Mouse (Mus musculus): ENCODE measurements around the gene Sox13. TPM values are rescaled to one million over a fixed set of nuclear protein-coding genes. Genes with fewer than 3 reads are reported as not detected.

Gene Sox13
- polyA plus RNA-seq, 1 experiment from 2014 or later: 12.3 TPM

GRCm38 (mm10) chr1:133421975-133422570 lies 2.1 kb downstream of the Sox13 start:
- Histone ChIP-seq H3K4me3 (ENCODE audit: low read depth, low read length) (peak overlapping the region; percentile 82), H3K27me3 (ENCODE audit: control insufficient read depth, insufficient read depth, low read length) (no peaks in the 10 kb centered on the region), H3K9me3 (ENCODE audit: control insufficient read depth, low read length) (no peaks in the 10 kb centered on the region), H3K36me3 (ENCODE audit: control insufficient read depth, insufficient read depth, low read length) (no peaks in the 10 kb centered on the region), H3K4me2 (ENCODE audit: low read depth) (peak overlapping the region; percentile 91), H3K4me1 (ENCODE audit: control insufficient read depth, insufficient read depth, low read length) (peaks cover 28% of the 10 kb centered on the region), H3K9ac (ENCODE audit: low read length) (peak overlapping the region; percentile 80), H3K27ac (ENCODE audit: low read depth, low read length) (no peak overlapping the region)
- WGBS: 40% methylated on average over 16 of the region's 16 CpGs
- DNase-seq (ENCODE audit: low spot score): no peak
- no peak for ATAC-seq (ENCODE audit: insufficient read depth, low FRiP score, low TSS enrichment)

- no peaks in the 10 kb centered on the region for H3K36me3 ChIP-seq (ENCODE audit: control insufficient read depth, insufficient read depth, low read length)
- 26% methylated on average over 2 of the region's 2 CpGs for WGBS
- H3K27me3 ChIP-seq (ENCODE audit: control insufficient read depth, insufficient read depth, low read length): no peaks in the 10 kb centered on the region
- H3K9me3 ChIP-seq (ENCODE audit: control insufficient read depth, low read length): no peaks in the 10 kb centered on the region
- no peak overlapping the region for H3K27ac ChIP-seq (ENCODE audit: low read depth, low read length)
- H3K4me2 ChIP-seq (ENCODE audit: low read depth): no peak overlapping the region
- DNase-seq (ENCODE audit: low spot score): no peak
- H3K4me3 ChIP-seq (ENCODE audit: low read depth, low read length): no peak overlapping the region
- H3K9ac ChIP-seq (ENCODE audit: low read length): no peak overlapping the region
- ATAC-seq (ENCODE audit: insufficient read depth, low FRiP score, low TSS enrichment): no peak
- H3K4me1 ChIP-seq (ENCODE audit: control insufficient read depth, insufficient read depth, low read length): peaks cover 28% of the 10 kb centered on the region
These were observed 3.1 kb downstream of the Sox13 start for GRCm38 (mm10) chr1:133421061-133421460.

DNA sequence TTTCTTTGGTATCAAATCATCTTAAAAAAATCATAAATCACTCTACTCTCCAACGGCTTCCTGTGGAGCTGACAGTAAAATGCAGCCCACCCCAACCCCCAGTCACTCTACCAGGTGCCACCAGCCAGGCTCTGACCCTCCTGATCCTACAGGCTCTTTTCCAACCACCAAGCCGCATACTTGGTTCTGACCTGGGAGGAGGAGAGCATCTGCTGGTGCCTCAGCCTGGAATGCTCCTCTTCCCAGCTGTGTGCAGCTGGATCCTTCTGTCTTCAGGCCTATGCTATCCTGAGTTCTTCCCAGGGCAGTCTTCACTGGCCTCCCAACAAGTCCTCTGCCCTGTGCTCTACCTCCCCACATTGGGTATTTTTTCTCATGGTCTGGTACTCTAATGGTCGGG lies 3.7 kb downstream of the Sox13 start:
- Histone ChIP-seq H3K9ac (ENCODE audit: low read length) (no peak overlapping the region), H3K27ac (ENCODE audit: low read depth, low read length) (no peak overlapping the region), H3K36me3 (ENCODE audit: control insufficient read depth, insufficient read depth, low read length) (no peaks in the 10 kb centered on the region), H3K4me2 (ENCODE audit: low read depth) (no peak overlapping the region), H3K4me1 (ENCODE audit: control insufficient read depth, insufficient read depth, low read length) (peaks cover 28% of the 10 kb centered on the region), H3K9me3 (ENCODE audit: control insufficient read depth, low read length) (no peaks in the 10 kb centered on the region), H3K4me3 (ENCODE audit: low read depth, low read length) (no peak overlapping the region), H3K27me3 (ENCODE audit: control insufficient read depth, insufficient read depth, low read length) (no peaks in the 10 kb centered on the region)
- DNase-seq (ENCODE audit: low spot score): no peak
- 48% methylated on average over 3 of the region's 3 CpGs for WGBS
- no peak for ATAC-seq (ENCODE audit: insufficient read depth, low FRiP score, low TSS enrichment)

DNA sequence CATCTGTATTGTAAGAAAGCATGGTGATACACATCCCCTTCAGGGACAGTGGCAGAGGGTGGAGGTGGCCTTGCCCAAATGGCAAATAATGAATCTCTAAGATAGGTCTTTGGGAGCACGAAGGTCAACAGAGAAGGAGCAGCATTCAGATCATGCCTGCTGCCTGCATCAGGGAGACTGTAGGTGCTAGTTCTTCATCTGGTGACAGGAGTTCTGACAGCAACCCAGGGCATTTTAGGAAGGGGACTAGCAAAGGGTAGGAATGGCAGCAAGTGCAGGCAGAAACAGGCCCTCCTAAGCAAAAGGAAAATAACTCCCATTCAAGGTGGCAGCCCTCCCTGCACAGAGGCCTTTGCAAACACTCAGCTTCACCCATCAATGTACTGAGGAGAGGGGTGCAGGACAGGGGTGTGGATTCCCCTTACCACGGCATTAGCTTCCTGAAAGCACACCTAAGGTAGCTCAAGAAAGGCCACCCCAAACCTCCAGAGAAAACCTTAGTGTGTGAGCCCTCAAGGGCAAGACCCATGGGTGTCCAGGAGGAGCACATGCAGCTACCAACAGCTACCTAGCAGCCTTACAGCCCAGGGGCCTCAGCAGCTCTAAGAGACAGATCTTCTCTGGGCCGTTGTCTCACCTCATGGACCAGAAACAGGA lies 4.9 kb downstream of the Sox13 start:
- DNase-seq (ENCODE audit: low spot score) (no peak), ATAC-seq (ENCODE audit: insufficient read depth, low FRiP score, low TSS enrichment) (no peak)
- Histone ChIP-seq H3K9me3 (ENCODE audit: control insufficient read depth, low read length) (no peaks in the 10 kb centered on the region), H3K4me1 (ENCODE audit: control insufficient read depth, insufficient read depth, low read length) (peaks cover 28% of the 10 kb centered on the region), H3K27me3 (ENCODE audit: control insufficient read depth, insufficient read depth, low read length) (no peaks in the 10 kb centered on the region), H3K4me2 (ENCODE audit: low read depth) (no peak overlapping the region), H3K9ac (ENCODE audit: low read length) (no peak overlapping the region), H3K4me3 (ENCODE audit: low read depth, low read length) (no peak overlapping the region), H3K36me3 (ENCODE audit: control insufficient read depth, insufficient read depth, low read length) (no peaks in the 10 kb centered on the region), H3K27ac (ENCODE audit: low read depth, low read length) (no peak overlapping the region)
- WGBS: 72% methylated on average over 3 of the region's 3 CpGs

DNA sequence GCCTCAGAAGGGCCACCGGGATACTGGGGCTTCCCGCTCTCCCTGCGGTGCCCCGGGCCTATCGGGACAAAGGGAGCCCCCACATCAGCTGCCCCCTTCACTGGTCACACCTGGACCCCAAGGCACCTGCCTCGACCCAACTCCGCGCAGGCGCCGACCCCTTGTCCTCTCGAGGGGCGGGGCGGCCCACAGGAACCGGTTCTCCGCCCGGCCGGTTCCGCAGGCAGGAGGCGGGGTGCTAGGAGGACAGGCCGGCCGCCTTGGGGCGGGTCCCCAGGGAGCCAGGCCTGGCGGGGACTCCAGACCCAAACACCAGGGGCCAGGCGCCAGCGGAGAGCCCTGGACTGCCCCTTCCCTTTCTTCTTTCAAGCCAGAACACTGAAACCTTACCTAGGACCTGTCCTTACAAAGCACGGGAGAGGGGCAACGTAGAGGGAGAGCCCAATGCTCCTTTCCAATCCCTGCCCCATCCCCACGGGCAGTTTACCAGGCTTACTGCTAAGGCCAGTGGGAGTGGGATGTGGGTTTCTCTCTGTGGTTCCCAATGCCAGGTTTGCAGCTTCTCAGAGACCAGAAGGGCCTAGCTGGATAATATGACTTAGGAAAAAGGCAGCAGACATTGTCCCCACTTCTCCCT lies 5.9 kb downstream of the Sox13 start:
- peak overlapping the region; percentile 15 for H3K4me3 ChIP-seq (ENCODE audit: low read depth, low read length)
- H3K27ac ChIP-seq (ENCODE audit: low read depth, low read length): no peak overlapping the region
- peak overlapping the region; percentile 53 for H3K9ac ChIP-seq (ENCODE audit: low read length)
- H3K9me3 ChIP-seq (ENCODE audit: control insufficient read depth, low read length): no peaks in the 10 kb centered on the region
- DNase-seq (ENCODE audit: low spot score) (no peak), ATAC-seq (ENCODE audit: insufficient read depth, low FRiP score, low TSS enrichment) (0 out of 2 replicates have a peak, but pooled peaks have one; percentile 14)
- H3K4me2 ChIP-seq (ENCODE audit: low read depth): peak overlapping the region; percentile 36
- WGBS: 16% methylated on average over 28 of the region's 28 CpGs
- peaks cover 32% of the 10 kb centered on the region for H3K4me1 ChIP-seq (ENCODE audit: control insufficient read depth, insufficient read depth, low read length)
- H3K36me3 ChIP-seq (ENCODE audit: control insufficient read depth, insufficient read depth, low read length): no peaks in the 10 kb centered on the region
- no peaks in the 10 kb centered on the region for H3K27me3 ChIP-seq (ENCODE audit: control insufficient read depth, insufficient read depth, low read length)

DNA sequence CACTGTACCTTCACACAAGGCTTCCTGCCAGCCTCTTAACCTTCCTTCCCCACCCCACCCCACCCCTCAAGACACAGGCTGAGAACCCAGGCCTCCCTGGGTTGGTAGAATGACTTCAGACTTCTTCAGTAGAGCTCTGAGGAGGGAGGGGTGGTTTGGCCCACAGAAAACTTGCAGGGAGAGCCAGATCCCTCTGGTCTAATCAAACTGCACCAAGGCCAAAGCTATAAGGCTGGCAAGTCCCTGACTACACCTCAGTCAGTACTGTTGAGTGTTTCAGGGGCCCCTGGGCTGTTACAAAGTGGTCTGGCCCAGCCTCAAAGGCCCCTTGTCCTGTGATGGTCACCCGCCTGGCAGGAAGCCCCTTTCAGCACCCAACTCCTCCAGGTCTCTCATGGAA lies 6.6 kb downstream of the Sox13 start:
- Histone ChIP-seq H3K4me1 (ENCODE audit: control insufficient read depth, insufficient read depth, low read length) (peaks cover 32% of the 10 kb centered on the region), H3K9ac (ENCODE audit: low read length) (no peak overlapping the region), H3K27me3 (ENCODE audit: control insufficient read depth, insufficient read depth, low read length) (no peaks in the 10 kb centered on the region), H3K27ac (ENCODE audit: low read depth, low read length) (no peak overlapping the region), H3K4me3 (ENCODE audit: low read depth, low read length) (no peak overlapping the region), H3K36me3 (ENCODE audit: control insufficient read depth, insufficient read depth, low read length) (no peaks in the 10 kb centered on the region), H3K4me2 (ENCODE audit: low read depth) (no peak overlapping the region), H3K9me3 (ENCODE audit: control insufficient read depth, low read length) (no peaks in the 10 kb centered on the region)
- ATAC-seq (ENCODE audit: insufficient read depth, low FRiP score, low TSS enrichment) (no peak), DNase-seq (ENCODE audit: low spot score) (no peak)
- 70% methylated on average over 1 of the region's 1 CpGs for WGBS

DNA sequence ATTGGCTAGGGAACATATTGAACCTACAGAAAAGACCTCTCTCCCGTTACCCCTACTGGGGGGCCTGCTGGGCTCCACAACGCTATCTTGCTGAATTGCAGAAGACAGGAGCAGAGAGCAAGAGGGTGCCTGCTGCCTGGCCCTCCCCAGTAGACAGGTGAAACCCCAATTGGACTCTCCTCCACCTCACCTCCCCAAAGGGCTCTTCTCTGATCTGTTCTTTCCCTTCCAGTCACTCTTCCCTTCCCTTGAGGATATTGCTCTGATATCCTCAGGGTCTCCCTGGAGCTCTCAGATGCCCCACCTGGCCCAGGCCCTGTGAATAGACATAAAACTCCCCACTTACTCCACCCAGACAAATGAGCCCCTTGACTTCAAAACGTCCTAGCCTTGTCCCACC lies 7.1 kb downstream of the Sox13 start:
- WGBS: 70% methylated on average over 3 of the region's 3 CpGs
- DNase-seq (ENCODE audit: low spot score) (no peak), ATAC-seq (ENCODE audit: insufficient read depth, low FRiP score, low TSS enrichment) (no peak)
- H3K27ac ChIP-seq (ENCODE audit: low read depth, low read length): no peak overlapping the region
- H3K4me2 ChIP-seq (ENCODE audit: low read depth): no peak overlapping the region
- H3K9ac ChIP-seq (ENCODE audit: low read length): no peak overlapping the region
- H3K4me3 ChIP-seq (ENCODE audit: low read depth, low read length): no peak overlapping the region
- no peaks in the 10 kb centered on the region for H3K36me3 ChIP-seq (ENCODE audit: control insufficient read depth, insufficient read depth, low read length)
- H3K27me3 ChIP-seq (ENCODE audit: control insufficient read depth, insufficient read depth, low read length): no peaks in the 10 kb centered on the region
- peaks cover 31% of the 10 kb centered on the region for H3K4me1 ChIP-seq (ENCODE audit: control insufficient read depth, insufficient read depth, low read length)
- H3K9me3 ChIP-seq (ENCODE audit: control insufficient read depth, low read length): no peaks in the 10 kb centered on the region

DNA sequence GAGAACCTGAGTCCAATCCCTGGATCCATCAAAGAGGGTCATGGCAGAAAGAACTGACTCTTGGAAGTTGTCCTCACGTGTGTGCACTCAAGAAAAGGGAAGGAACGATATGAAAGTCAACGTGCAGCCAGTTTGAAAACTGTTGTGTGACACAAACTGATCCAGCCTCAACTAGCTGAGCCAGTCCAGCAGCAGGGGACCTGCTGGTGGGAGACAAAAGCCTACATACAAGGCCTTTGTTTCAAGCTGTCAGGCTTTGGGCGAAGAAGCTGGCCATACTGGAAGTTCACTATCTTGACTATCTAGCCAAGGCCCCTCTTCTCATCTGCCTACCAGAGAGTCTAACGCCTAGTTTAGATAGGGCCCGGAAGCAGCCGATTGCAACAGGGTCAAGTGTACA lies 7.7 kb downstream of the Sox13 start:
- DNase-seq (ENCODE audit: low spot score) (no peak), ATAC-seq (ENCODE audit: insufficient read depth, low FRiP score, low TSS enrichment) (no peak)
- no peaks in the 10 kb centered on the region for H3K27me3 ChIP-seq (ENCODE audit: control insufficient read depth, insufficient read depth, low read length)
- no peaks in the 10 kb centered on the region for H3K9me3 ChIP-seq (ENCODE audit: control insufficient read depth, low read length)
- H3K4me3 ChIP-seq (ENCODE audit: low read depth, low read length): no peak overlapping the region
- WGBS: 95% methylated on average over 7 of the region's 7 CpGs
- H3K4me2 ChIP-seq (ENCODE audit: low read depth): no peak overlapping the region
- H3K36me3 ChIP-seq (ENCODE audit: control insufficient read depth, insufficient read depth, low read length): no peaks in the 10 kb centered on the region
- H3K4me1 ChIP-seq (ENCODE audit: control insufficient read depth, insufficient read depth, low read length): peaks cover 31% of the 10 kb centered on the region
- H3K27ac ChIP-seq (ENCODE audit: low read depth, low read length): no peak overlapping the region
- no peak overlapping the region for H3K9ac ChIP-seq (ENCODE audit: low read length)

DNA sequence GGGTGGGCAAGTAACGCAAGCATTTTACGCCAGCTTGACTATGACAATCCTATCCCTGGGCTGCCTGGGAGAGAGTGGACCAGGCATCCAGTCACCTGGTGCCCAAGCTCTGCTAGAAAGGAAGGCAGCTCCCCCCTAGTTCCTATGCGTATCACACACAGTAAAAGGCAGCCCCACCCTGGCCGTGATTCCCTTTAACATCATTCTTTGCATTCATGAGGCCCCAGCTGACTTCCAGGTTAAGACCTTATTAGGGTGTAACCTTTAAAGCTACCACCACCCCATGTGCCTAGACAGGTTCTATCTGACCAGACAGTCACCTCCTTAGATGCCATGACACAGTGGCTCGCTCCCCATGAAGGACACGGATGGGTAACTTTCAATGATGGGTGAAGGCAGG lies 8.7 kb downstream of the Sox13 start:
- no peaks in the 10 kb centered on the region for H3K27me3 ChIP-seq (ENCODE audit: control insufficient read depth, insufficient read depth, low read length)

More for the DNA sequence above, 8.7 kb downstream of the Sox13 start:
- ATAC-seq (ENCODE audit: insufficient read depth, low FRiP score, low TSS enrichment) (no peak), DNase-seq (ENCODE audit: low spot score) (no peak)
- 70% methylated on average over 6 of the region's 6 CpGs for WGBS
- H3K4me2 ChIP-seq (ENCODE audit: low read depth): no peak overlapping the region
- no peak overlapping the region for H3K4me3 ChIP-seq (ENCODE audit: low read depth, low read length)
- H3K9me3 ChIP-seq (ENCODE audit: control insufficient read depth, low read length): no peaks in the 10 kb centered on the region
- H3K9ac ChIP-seq (ENCODE audit: low read length): no peak overlapping the region
- H3K36me3 ChIP-seq (ENCODE audit: control insufficient read depth, insufficient read depth, low read length): no peaks in the 10 kb centered on the region
- no peak overlapping the region for H3K27ac ChIP-seq (ENCODE audit: low read depth, low read length)
- peaks cover 22% of the 10 kb centered on the region for H3K4me1 ChIP-seq (ENCODE audit: control insufficient read depth, insufficient read depth, low read length)
